Mouse (Mus musculus) G1E-ER4 (cell line): ENCODE results near the gene Ttll1. TPM values are rescaled to one million over a fixed set of nuclear protein-coding genes. Genes with fewer than 3 reads are reported as not detected.

Experiments
- GATA1 ChIP-seq: IDR thresholded peaks from one replicate; pipeline ENCODE4 v1.8.0; 2012; ENCODE audit warnings: low read length, inconsistent platforms
- polyA plus RNA-seq: library from polyadenylated mRNA; stranded (reverse); fragments of >175 nt; gene quantifications from 2 replicates; pipeline ENCODE4 v1.2.3, GENCODE M21; 2012

The Ttll1 gene
- polyA plus RNA-seq, 1 experiment = 2.3 TPM

DNA sequence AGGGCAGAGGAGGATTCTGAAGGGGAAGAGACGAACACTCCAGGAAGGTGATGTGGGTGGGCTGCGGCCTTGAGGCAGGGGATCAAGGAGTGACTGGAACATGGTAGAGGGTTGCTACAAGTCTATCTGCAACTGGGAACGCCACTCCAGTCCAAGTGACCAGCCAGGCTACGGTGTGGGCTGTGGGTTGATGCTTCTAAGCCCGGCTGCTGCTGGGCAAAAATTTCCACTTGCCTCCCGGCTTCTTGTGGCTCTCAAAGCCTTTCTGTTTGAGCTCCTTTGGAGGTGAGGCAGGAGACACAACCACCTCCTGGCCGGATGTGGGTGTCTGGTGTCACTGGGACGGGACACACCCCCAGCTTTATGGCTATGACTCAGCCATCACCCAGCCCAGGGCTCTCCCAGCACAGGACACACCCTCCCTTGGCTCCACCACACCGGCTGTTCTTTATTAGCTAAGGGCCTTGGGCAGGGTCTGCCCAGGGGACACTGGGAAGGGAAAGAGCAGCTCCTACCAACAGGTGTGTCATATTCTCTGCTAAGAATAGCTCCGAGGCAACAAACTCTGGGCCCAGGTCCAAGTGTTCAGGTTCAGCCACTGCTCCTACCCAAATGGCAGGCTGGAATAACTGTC is 36.7 kb downstream of the Ttll1 start:
- TF ChIP-seq GATA1 = no peak

DNA sequence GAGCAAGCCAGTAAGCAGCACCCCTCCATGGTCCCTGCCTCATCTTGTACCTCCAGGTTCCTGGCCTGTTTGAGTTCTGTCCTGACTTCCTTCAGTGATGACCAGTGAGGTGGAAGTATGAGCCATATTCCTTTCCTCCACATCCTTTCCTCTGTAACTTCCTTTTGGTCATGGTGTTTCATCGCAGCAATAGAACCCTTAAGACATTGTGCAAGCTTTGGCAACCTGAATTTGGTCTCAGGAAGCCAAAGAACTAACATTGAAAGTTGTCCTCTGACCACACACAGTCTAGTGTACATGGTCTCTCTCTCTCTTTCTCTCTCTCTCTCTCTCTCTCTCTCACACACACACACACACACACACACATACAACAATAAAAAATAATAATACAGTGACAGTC is 37.4 kb downstream of the Ttll1 start:
- no peak for TF ChIP-seq GATA1

GRCm38 (mm10) chr15:83471476-83471875 is 39.2 kb downstream of the Ttll1 start:
- TF ChIP-seq GATA1 = no peak

GRCm38 (mm10) chr15:83470443-83470842 is 40.2 kb downstream of the Ttll1 start:
- TF ChIP-seq GATA1 = no peak

DNA sequence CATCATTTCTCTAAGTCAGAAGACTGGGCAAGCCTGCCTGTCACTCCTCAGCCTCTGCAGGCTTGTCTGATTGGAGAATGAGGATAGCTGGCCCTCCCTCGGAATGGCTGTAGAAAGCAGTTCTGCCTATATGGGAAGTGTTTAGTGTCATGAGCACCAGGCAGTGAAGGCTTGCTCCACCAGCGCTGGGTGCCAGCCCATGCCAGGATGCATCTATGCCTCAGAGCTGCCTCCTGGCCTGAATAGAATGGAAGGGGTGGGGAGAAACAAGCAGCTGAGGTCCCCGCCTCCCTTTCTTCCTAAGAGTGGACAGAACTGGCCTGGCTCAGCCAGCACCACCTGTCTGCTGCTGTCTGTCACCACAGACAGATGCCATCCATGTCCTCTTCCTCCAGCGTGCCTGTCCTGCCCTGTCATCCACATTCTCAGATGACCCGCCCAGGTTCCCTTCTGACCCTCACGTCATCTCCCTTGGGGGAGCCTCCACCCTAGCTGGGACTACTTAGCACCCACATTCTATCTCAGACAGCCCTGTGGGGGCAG is 41.3 kb downstream of the Ttll1 start:
- TF ChIP-seq GATA1 = no peak

DNA sequence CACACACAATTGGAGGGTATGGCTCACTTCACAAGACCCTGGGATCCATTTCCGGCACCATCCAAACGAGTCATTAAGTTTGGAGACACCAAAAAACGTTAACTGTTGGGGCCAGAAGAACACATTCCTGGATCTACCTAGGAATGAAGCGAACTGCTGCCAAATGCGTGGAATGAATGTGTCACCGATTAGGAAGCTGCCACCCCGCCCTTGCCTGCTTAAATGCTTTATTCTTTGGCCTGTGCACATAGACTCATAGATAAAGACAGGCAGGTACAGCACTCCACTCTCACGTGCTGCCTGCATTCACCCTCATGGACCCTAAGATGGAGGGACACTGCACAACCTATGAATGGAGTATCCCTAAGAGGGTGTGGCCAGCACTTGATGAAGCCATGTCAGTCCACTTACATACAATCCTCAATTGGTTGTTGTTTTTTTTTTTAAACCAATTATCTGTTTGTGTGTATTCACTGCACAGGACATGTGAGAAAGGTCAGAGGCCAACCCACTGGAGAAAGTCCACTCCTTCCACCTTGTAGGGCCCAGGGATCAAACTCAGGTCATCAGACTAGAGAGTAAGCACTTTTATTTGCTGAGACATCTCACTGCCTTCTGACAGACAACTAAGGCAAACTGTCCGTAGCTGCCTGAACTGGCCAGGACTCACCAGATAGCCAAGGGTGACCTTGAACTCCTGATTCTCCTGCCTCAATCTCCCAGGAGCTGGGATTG is 43.3 kb downstream of the Ttll1 start:
- no peak for TF ChIP-seq GATA1

GRCm38 (mm10) chr15:83466331-83466730 is 44.4 kb downstream of the Ttll1 start:
- no peak for TF ChIP-seq GATA1

DNA sequence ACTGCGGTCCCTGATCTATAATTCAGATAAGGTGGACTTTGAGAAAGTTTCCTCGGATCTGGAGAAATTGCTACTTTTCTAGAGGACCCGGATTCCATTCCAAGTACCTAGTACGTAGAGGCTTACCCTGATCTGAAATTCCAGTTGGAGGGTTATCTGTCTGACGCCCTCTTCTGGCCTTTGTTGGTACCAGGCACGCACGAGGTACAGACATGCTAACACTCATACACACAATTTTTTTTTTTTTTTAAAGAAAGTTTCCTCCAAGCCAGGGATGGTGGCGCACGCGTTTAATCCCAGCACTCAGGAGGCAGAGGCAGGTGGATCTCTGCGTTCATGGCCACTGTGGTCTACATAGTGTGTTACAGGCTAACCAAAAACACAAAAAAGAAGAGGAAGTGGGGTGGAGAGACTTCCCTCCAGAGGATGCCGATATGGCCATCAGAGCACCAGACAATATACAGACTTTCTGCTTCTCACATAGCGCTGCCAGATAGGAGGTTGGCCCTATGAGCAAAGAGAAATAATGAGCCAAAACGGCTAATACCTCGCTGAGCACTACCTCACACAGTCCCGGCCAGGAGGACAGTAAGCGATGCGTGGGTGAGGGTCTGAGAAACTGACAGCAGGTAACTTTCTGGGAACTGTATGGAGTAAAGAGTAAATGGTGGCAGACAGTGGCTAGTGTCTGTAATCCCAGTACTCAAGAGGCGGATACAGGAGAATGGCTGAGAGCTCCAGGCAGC is 45.6 kb downstream of the Ttll1 start:
- TF ChIP-seq GATA1 = no peak

DNA sequence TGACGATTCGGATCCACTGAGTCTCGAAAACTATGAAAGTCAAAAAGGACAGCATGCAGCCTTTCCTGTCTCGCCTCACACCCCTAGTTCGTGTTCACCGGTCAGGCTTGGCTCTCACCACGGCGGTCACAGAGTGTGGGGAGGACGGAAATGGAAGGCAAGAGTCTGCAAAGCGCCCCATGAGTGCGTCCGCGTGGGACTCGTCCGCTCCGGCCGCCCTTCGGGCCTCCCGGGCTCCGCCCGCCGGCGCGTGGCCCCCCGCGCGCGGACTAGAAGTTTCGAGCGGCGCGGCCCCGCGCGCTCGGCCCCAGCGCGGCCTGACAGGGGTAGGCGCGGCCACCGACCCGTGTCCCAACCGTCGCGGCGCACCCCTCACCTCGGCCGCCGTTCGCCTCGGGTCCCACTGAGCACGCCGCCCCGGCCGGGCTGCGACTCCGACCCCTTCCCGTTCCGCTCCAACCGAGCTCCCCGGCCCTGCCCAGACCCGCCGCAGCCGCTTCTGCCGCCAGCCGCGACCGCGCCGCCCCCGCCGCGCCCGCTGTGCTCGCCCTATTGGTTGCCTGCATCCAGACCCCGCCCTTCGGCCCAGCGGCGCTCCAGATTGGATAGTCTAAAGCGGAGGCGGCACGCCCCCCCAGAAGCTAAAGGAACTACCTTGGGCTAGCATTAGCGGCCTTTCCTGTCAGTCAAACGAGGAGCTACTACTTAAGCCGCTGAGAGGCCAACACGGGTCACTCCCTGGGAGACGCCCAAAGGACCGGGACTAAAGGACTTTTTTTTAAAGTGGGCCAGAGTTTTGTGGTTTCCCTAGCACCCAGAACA is 46.4 kb downstream of the Ttll1 start, which contains the start of gene Pacsin2:
Gene Pacsin2, minus strand, starts transcription at position 524 of the 822 bp plus-strand sequence.
- TF ChIP-seq GATA1 = no peak

- no peak for TF ChIP-seq GATA1
Observed at GRCm38 (mm10) chr15:83463369-83464082, 47.2 kb downstream of the Ttll1 start.

- no peak for TF ChIP-seq GATA1
Observed at GRCm38 (mm10) chr15:83460891-83461290, 49.8 kb downstream of the Ttll1 start.

DNA sequence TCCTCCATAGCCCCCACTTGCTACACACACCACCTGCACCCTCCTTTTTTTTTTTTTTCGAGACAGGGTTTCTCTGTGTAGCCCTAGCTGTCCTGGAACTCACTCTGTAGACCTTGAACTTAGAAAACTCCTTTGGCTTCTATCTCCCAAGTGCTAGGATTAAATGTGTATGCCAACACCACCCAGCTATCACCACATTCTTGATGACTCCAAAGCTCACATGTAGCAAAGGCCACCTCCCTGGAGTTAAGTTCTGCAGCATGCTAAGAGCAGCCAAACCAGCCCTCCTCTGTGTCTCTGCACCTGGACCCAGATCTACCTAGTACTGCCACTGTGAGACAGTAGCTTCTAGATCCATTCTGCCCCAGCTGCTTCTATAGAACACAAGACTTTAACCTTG is 53.2 kb downstream of the Ttll1 start:
- TF ChIP-seq GATA1 = no peak

DNA sequence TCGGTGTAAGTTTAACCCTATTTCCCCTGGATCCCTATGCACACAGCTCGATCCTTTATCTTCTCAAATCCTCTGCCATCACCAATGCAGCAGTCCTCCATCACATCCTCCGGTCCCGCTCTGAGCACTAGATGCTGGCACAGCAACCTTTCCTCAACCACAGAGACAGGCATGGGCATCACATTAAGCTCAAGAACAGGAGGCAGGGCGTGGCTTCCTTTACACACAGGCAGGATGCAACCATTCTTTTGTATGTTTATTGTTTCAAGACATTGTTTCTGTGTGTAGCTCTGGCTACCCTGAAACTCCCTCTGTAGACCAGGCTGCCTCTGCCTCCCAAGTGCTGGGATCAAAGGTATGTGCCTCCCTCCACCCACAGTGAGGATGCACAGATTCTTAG is 55.1 kb downstream of the Ttll1 start:
- no peak for TF ChIP-seq GATA1

DNA sequence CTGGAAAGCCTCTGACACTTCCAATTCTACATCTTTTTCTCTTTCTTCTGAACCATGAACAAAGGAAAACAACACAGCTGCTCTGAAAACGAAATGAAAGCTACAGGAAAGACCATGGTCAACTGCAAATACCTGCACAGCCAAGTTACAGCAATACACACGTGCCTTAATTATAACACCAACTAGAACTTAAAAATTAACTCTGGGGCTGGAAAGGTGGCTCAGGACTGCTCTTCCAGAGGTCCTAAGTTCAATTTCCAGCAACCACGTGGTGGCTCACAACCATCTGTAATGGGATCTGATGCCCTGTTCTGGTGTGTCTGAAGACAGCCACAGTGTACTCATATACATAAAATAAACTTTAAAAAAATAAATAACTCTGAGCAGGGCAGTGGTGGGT is 55.7 kb downstream of the Ttll1 start:
- TF ChIP-seq GATA1 = no peak

DNA sequence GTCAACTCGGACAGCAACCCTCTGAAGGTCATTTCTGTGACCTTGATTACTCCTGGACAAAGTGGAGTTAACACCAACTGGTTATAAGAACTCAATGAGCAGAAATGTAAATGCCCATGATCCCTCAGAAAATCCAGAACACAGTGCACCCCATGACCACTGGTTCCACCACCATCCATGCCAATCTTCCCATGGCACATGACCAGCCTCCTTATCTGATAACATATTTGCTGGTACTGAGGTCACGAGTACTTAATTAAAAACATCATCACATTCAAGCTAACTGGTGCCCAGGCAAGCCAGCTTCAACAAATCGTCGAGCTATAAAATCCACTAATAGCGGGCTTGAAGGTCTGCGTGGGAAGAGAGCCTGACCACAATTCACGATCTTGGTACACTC is 56.3 kb downstream of the Ttll1 start:
- TF ChIP-seq GATA1 = no peak
